Mouse (Mus musculus) T-helper 1 cell (primary cell): Measurements from ENCODE around the gene Tulp2.

ENCODE experiments used
- in situ Hi-C: fragments of 300-600 bp; cut with MboI, MseI; formaldehyde crosslinking; loops from one replicate; pipeline ENCODE4 v1.15.1; 2025; ENCODE audit warnings: high pct_unique_total_duplicates

Gene Tulp2

DNA sequence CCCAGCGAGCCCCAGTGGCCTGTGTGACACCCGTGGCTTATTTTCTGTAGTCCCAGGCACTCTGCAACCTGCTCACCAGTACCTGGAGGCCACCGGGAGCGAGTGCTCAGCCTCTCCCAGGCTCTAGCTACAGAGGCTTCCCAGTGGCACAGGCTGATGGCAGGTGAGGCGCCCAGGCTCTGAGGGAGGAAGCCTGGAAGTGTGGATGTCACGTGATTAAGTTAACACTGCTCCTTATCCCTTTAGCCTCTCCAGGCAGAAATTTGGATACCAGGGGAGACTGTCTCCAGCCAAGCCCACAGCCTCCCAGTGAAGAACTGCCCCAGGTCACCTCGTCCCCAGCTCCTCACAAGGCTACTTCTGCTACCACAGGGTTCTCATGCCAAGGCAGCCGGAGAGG is 71.8 kb downstream of the Tulp2 start:
- in situ Hi-C loops, result no loop called here

DNA sequence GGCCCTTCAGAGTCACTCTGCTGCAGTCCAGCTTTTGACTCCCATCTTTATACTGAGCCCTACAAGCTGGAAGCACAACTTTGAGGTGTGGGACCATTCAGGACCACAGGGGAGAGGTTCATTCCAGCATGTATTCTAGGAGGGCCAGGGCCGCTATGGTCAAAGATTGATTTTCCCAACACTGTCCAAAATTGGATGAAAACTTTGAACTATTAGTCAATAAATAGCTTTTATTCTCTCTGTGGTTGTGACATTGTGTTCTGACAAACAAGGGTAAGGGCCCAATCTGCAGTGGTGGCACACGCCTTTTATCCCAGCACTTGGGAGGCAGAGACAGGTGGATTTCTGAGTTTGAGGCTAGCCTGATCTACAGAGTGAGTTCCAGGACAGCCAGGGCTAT is 72.3 kb downstream of the Tulp2 start:
- in situ Hi-C loops, result no loop called here

GRCm38 (mm10) chr7:45554744-45555143 is 73.1 kb downstream of the Tulp2 start, which contains the start of gene Hsd17b14:
Hsd17b14 (plus strand) TSS chr7:45554893.
- in situ Hi-C loops, result no loop called here

GRCm38 (mm10) chr7:45555787-45556186 is 74.1 kb downstream of the Tulp2 start:
- in situ Hi-C loops, result no loop called here

DNA sequence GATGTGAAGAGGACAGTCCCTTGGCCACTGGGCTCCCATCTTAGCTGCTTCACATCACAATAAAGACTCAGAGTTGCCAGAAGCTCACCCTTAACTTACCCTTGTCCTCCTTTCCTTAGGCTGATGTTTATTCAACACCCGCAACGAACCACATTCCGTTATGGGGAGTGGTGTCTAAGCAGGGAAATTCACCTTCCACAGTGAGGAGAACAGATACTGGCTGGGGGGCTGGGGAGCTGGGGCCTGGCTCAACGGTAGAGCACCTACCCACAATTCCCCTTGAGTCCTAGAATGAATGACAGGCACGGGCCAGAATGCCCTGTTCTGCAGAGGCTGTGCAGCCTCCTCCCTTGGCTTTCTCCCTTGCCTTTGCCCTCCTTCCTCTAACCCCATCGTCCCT is 77.2 kb downstream of the Tulp2 start:
- in situ Hi-C loops, result no loop called here

GRCm38 (mm10) chr7:45560241-45560640 is 78.6 kb downstream of the Tulp2 start:
- in situ Hi-C loops, result no loop called here

GRCm38 (mm10) chr7:45560843-45561623 is 79.4 kb downstream of the Tulp2 start:
- in situ Hi-C loops, result no loop called here

- in situ Hi-C loops, result no loop called here
These were observed 80.2 kb downstream of the Tulp2 start for GRCm38 (mm10) chr7:45561624-45562520.

- in situ Hi-C loops, result no loop called here
These were observed 83.1 kb downstream of the Tulp2 start for GRCm38 (mm10) chr7:45564811-45565210.

DNA sequence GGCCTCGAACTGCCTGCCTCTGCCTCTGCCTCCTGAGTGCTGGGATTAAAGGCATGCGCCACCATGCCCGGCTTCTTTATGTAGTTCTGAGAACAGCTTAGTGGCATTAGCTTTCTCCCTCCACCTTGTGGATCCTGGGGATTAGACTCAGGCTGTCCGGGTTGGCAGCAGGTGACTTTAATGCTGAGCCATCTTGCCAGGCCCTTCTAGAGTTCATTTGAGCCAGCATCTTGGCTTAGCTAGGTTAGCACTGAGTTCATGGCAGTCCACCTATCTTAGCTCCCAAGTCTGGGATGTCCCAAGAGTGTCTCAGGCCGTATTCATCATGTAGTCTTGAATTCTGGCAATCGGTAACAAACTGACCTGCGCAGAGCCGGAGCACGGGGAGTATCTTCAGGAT is 83.8 kb downstream of the Tulp2 start:
- in situ Hi-C loops, result no loop called here

DNA sequence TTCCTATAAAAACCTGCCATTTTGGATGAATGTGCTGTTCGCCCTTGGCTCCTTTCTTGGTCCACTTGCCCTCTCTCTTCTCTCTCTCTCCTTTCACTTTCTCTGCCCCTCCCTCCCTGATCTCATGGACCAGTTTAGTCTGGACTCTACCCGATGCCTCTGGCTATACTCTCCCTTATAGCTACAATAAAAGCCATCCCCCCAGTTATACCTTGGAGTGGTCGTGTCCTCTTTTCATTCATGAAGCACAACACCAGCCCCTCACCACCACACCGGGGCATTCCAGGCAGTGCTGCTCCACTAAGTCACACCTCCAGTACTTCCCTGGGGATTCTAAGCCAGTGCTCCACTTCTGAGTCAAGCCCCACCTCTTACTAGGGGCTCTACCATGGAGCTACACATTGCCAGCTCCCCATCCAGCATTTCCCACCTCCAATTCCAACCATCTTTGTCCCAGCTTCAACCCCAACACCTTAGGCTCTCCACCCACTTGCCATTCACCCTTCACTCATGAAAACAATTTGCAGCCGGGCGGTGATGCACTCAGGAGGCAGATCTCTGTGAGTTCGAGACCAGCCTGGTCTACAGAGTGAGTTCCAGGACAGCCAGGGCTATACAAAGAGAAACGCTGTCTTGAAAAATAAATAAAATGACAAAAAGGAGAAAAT is 85.6 kb downstream of the Tulp2 start:
- in situ Hi-C loops, result no loop called here

GRCm38 (mm10) chr7:45567780-45568516 is 86.3 kb downstream of the Tulp2 start:
- in situ Hi-C loops, result no loop called here

DNA sequence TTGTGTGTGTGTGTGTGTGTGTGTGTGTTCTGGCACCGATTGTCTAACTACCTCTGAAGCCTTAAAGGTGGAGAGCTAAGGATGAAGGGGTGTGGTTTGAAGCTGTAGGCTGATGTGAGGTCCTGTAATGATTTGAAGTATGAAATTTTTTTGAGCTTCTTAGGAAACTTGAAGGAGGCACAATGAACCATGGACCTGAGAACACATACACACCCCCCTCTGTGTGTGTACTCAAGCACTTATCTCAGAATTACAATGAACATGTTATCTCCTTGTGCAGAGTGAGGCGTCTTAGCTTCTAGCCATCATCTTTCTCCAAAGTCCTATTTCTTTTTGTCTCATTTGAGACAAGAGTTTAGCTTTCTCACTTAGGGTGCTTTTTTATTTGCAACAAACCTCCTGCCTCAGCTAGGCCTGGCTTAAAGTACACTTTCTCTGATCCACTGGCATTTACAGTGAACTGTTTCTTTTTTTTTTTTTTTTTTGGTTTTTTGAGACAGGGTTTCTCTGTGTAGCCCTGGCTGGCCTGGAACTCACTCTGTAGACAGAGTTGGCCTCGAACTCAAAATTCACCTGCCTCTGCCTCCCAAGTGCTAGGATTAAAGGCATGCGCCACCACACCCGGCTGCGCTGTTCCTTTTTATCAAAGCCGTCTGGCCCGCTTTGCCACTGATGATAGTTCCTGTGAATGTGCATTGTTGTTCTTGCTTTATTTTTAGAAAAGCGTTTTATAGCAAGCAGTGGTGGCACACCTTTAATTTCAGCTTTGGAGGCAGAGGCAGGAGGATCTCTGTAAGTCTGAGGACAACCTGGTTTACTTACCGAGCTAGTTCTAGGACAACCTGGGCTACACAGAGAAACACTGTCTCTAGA is 87.2 kb downstream of the Tulp2 start:
- in situ Hi-C loops, result no loop called here

GRCm38 (mm10) chr7:45570103-45570741 is 88.5 kb downstream of the Tulp2 start, which contains the start of gene Bcat2:
Bcat2 (plus strand) TSS chr7:45570153.
- in situ Hi-C loops, result no loop called here

DNA sequence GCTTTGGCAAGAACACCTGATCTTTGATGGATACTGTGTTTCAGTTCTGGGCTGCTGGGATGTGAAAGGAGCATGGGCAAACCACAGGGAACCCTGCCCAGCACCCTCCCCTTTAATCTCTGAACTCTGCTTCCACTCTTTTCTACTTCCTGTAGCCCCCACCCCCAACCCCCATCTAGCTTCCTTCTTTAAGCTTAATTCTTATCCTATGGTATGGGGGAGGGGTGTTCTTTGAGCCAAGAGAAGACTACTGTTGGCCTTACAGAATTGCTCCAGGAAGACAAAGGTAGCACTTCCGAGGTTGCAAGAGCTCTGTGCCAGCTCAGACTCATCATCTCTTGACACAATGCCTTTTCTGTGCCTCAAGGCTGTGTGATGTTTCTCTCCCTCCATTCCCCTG is 90.3 kb downstream of the Tulp2 start:
- in situ Hi-C loops, result no loop called here
